Mouse (Mus musculus): ENCODE measurements around the gene Gm9887.

DNA sequence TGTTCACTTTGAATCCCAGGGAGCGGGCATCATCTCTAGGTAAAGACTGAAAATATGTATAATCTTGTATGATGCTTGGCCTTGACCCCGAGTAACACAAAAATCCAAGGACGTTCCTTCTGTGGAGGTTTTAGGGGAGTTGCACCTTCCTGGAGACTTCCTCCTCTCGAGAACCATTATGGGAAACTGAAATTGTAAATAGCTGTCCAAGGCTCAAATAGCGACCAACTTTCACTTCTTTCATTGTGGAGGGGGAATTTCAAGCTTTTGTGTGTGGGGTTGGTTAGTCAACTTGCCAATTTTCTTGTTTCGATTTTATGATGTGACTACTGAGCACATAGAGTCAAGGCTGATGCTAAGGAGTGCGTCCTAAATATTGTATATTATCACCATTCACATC is 6.5 kb downstream of the Gm9887 start:
- TF ChIP-seq CTCF (IDR thresholded peaks at IDR 0.05; ENCODE audit: borderline replicate concordance, extremely low read depth, insufficient read depth, insufficient read length) (no peak), POLR2A (IDR thresholded peaks at IDR 0.05; ENCODE audit: borderline replicate concordance, extremely low read depth, insufficient read depth, insufficient read length, poor library complexity, severe bottlenecking) (no peak)
